Mouse (Mus musculus): ENCODE measurements around the gene Mrpl45.

Mrpl45 gene

GRCm38 (mm10) chr11:97365556-97365955 is 50.0 kb downstream of the Mrpl45 start:
- no peak for DNase-seq (ENCODE audit: low read depth)

GRCm38 (mm10) chr11:97368501-97368900 is 53.0 kb downstream of the Mrpl45 start:
- DNase-seq (ENCODE audit: low read depth), result no peak

DNA sequence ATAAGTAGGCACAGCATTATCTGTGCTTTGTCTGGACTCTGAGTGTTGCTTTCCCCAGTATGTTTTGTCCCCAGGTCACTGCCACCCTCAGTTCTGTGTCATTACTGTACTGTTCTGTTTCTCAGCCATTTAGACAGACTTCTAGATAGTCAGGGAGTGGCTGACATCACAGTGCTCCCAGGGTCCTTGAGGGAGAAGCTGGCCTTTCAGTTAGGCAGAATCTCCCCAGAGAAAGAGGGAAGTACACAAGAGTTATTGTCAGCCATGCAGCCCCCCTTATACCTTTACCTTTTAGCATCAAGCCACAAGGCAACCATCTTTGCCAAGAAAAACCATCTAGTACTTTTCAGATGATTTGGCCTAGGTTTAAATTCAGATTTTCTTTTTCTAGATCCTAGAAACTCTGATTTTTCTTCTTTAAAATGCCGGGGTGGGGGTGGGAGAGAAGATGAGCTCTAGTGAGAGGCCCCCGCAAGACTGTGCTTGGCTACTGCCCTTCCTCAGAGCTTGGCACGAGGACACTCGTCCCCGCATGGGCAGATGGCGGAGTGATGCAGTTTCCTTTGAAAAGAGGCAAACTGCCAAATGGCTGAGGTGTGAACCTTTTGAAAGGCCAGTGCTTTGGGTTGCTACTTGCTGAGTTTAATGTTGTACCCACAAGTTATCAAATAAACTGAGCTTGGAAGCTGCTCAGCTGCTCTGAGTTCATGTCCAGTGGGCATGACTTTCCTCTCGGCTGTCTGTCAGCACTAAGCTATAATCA is 55.0 kb downstream of the Mrpl45 start:
- DNase-seq (ENCODE audit: low read depth), result peak; percentile 17

DNA sequence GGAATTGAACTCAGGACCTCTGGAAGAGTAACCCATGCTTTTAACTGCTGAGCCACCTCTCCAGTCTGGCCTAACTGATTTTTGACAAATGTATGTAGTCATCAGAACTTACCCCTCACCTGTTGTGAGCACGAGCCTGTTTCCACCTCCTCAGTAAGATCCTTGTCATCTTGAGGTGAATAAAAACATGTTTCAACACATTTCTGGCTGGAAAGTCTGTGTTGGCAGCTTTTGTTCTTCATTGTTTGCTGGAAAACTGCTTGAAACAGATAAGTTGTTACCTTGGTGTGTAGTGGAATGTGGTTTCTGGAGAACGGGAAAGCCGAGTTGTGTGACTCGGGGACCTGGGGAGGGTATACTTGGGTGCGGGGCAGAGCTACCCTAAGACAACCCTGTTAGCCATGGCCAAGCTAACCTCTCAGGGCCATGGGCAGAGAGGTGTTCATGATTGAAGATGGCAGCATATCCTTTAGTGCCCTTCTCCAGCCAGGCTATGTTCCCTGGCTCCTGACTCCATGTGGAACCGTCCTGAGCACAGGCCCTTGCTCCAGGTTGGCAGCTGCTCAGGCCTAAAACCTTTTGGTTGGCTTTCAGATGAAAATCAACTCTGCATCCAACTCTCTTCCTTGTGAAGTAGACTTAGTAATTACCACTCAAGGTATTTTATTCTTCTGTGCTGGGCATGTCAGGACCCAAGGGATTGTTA is 56.8 kb downstream of the Mrpl45 start:
- no peak for DNase-seq (ENCODE audit: low read depth)

- DNase-seq (ENCODE audit: low read depth), result no peak
Observed at GRCm38 (mm10) chr11:97373402-97373801, 57.9 kb downstream of the Mrpl45 start.

Data from 416B (cell line).